Mouse (Mus musculus): ENCODE measurements around the gene Tmem121b.

Gene Tmem121b

DNA sequence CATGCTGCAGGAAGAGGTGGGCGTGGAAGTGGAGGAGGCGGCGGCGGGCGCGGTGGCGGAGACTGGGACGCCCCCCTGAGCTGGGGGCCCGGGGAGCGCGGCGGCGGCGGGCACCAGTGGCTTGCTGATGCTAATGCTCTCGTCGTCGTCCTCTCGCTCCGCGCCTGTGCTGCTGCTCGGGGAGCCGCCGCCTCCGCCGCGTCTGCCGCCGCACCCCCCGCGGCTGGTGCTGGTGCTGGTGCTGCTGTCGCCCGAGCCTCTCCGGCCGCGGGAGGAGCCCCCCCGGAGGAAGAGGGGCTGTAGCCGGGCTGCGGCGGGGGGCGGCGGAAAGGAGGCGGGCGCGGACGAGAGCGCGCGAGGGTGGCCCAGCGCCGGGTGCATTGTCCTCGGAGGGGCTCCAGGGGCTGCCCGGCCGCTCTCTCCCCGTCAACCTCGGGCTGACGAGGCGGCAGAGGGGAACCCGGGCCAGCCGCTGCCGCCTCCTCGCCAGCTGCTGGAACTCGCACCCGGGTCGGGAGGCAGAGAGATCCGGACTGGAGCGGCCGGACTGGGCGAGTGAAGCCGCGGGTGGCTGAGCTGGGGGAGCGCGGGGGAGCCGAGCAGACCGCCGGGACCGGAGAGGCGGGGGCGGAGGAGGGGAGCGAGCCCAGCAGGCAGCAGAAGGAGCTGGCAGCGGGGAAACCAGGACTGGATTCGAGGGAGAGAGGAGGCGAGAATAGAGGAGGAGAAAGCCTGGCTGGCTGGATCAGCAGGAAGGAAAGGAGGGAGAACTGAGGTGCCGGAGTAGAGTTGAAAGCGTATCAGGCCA lies at the start of gene Tmem121b:
Tmem121b (minus strand) TSS at position 434 of the 808 bp plus-strand sequence.
- peak; percentile 65 for DNase-seq (ENCODE audit: low read depth, low spot score)

DNA sequence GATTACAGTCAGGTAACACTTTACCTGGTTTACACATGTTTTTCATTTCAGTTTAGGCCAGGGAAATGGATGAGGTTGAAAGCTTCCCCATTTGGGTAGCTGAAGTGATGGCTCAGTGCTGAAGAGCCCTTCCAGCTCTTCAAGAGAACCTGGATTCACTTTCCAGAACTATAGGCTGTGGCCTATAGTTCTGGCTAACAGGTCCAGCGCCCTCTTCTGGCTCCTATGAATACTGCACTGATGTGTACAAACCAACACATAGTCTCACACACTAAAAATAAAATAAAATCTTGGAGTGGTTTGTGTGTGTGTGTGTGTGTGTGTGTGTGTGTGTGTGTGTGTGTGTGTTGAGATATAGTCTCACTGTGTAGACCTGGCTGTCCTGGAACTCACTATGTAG lies 48.5 kb upstream of the Tmem121b start:
- no peak for DNase-seq (ENCODE audit: low read depth, low spot score)

DNA sequence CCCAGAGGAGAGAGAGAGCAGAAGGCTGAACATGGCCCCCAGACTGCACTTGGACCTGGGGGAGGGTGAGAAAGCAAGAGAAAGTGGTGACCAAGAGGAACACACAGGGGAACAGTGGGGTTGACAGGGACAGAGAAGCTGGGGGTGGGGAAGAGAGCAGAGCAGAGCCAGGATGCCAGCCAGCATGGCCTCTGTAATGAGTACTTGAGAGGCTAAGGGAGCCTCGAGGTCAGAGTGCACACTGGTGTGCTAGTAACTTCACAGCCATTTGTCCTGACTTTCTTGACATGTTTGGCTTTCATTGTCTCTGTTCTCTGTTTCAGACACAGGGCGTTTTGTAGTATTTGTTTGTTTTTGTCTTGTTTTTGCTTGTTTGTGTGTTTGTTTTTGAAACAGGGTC lies 47.8 kb upstream of the Tmem121b start:
- DNase-seq (ENCODE audit: low read depth, low spot score) = no peak

DNA sequence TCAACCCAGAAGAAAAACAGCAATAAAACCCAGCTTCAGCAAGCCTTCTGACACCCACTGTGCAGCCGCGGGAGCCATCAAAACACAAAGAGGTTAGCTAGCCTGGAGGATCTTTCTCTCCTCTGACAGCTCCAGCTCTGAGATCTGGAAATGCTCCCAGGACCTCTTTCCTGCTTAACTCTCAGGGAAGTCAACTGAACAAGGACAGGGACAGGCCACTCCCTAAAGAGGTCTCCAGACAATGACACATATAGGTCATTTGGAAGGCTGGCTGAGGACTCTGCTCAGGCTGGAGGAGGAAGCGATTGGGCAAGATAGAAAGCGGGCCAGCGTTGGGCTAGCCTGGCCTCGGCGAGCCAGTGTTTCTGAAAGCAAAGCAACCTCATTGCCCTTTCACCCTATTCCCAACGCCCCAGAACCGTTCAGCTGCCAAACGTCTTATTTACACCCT lies 46.2 kb upstream of the Tmem121b start:
- no peak for DNase-seq (ENCODE audit: low read depth, low spot score)

DNA sequence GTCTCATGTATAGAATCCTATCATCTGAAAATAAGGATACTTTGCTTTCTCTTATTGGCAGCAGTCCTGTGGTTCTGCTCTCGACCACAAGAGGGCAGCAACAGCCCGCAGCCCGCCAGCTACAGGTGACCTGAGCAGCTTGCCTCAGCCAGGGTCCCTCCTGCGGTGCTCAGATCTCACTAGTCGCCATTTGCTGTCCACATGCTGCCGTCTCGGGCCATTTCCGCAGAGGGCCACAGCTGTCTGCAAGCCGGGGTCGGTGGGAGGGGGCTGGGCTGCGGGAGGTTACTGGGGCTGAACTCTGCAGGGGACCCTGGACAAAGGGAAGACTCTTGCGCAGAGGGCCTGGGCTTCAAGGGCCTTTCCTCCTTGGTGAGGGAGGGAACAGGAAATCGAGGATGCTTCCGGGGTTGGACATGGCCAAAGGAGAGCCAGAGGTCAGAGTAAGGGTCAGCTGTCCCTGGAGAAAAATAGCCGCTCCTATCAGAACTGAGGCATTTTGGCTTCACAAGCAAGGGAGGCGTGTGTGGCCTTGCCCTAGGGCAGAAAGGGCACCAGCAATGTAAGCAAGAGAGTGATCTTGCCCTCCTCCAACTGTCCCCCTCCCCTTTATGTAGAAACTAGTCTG lies 45.6 kb upstream of the Tmem121b start:
- peak; percentile 71 for DNase-seq (ENCODE audit: low read depth, low spot score)

DNA sequence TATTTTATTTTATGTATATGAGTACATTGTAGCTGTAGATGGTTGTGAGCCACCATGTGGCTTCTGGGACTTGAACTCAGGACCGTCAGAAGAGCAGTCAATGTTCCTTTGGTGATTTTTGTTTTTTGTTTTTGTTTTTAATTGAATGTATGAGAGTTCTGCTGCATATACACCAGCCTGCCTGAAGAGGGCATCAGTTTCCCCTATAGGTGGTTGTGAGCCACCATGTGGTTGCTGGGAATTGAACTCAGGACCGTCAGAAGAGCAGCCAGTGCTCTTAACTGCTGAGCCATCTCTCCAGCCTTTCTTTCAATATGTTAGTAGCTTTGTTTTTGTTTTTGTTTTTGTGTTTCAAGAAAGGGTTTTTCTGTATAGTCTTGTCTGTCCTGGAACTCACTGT lies 42.7 kb upstream of the Tmem121b start:
- no peak for DNase-seq (ENCODE audit: low read depth, low spot score)

DNA sequence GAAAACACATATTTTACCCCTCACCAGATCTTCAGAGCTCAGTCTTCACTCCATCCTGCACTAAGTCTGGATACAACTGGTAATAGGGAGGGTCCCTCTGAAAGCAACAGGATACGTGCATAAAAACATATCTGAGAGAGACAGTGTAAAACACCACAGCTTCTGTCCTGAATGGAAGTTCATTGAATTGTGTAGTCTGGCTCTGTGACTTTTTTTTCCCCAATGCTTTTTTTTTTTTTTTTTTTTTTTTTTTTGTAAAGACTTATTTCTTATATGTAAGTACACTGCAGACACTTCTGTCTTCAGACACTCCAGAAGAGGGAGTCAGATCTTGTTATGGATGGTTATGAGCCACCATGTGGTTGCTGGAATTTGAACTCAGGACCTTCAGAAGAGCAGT lies 39.0 kb upstream of the Tmem121b start:
- no peak for DNase-seq (ENCODE audit: low read depth, low spot score)

DNA sequence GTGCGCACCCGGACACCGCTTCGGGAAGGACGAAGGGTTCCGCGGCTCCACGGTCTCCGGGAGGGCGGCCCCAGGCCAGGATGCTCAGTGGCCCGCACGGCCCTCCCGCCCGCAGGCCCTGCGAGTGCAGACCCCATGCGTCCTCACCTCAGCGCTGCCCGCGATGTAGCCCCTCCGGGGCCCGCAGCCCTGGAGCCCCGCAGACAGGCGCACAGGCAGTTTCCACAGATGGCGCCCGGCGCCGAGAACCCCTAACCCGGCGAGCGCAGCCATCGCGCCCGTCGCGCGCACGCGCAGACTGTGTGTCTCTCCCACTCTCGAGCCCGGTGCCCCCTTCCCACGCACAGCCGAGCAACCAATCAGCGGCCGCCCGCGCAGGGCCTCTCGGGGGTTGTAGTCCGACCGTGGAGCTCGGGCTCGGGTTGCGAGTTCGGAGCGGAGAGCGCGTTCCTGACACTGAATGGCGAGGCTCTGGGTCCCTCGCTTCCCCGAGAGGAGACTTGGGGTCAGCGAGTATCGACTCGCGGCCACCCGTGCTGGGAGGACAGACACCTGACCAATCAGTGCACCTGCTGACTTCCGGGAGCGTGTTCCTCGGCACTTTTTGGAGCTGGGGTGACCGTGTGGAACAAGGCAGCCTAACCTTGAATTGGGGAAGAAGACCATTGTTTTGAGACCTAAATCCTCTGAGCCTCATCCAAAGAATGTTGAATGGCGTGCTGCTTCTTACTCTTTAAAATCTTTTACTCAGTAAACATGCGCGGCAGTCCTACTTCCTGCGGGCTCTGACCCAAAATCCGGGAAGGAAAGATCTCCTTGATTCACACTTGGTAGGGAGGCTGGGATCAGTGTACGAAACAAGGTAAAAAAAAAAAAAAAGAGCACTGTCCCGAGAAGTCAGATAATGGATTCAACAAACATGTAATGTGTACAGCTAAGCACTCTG lies 37.7 kb upstream of the Tmem121b start, which contains the start of gene Hdhd5:
Hdhd5 (minus strand) TSS at position 300 of the 946 bp plus-strand sequence.
- peak; percentile 88 for DNase-seq (ENCODE audit: low read depth, low spot score)

DNA sequence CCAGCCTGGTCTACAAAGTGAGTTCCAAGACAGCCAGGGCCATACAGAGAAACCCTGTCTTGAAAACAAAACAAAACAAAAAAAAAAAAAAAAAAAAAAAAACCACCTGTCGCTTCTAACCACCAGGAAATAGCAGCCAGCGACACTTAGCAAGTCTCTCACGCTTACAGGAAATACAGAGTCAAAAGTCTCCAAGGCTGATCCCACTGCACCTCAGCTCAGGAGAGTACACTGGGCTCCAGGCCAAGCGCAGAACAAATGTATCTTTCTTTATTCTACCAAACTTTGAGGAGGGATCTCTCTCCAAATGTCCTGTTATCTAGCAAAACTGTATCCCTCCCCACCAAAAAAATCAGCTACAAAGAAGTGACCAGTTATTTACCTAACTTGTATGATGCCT lies 35.5 kb upstream of the Tmem121b start:
- DNase-seq (ENCODE audit: low read depth, low spot score) = no peak

DNA sequence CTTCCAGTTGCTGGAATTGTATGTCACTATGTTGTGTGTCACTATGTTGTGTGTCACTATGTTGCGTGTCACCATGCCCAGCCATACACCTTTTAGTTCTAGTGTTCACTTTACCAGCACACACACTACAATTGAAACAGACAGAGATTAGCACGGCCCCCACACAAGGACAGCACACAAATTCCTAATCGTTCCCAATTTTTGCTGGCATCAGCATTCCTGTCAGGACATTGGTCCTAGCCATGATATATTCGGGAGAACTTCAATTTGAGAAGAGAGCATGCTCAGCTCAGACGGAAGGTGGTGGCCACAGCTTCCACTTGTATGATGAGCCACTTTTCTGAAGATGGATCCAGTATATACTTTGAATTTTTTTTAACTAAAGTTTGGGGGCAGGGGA lies 31.2 kb upstream of the Tmem121b start:
- DNase-seq (ENCODE audit: low read depth, low spot score) = no peak

DNA sequence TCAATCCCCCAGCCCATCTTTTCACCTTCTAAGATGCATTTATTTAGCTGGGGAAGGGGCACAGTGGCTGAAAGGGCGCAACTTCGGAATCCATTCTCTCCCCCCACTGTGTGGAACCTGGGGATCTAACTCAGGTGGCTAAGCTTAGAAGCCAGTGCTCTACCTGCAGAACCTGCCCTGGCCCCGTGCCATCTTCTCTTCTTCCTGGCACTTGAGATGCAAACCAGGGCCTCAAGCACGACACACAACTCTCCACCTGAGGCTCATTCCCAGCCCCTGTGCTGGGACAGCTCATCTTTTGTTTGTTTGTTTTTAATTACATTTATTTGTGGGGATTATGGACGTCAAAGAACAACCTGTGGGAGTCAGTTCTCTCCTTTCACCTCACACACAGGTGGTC lies 26.0 kb upstream of the Tmem121b start:
- DNase-seq (ENCODE audit: low read depth, low spot score) = no peak

DNA sequence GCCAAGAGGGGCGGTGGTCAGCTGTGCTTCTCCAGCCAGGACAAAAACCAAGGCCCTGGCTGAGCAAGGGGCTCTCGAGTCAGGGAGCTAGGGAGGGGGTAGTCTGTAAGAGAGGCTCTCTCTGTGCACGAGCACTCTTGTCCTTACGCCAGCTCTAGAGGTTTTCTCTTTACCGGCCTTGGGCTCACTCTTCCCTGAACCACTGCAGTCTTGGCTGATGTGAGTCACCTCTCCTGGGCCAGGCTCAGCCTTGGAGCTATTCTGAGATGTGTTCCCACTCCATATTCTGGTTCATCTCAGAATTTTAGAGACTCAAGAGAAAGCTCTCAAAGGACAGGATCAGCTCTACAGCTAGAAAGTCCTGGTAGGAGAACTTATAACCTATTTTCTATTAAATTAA lies 23.7 kb upstream of the Tmem121b start:
- no peak for DNase-seq (ENCODE audit: low read depth, low spot score)

DNA sequence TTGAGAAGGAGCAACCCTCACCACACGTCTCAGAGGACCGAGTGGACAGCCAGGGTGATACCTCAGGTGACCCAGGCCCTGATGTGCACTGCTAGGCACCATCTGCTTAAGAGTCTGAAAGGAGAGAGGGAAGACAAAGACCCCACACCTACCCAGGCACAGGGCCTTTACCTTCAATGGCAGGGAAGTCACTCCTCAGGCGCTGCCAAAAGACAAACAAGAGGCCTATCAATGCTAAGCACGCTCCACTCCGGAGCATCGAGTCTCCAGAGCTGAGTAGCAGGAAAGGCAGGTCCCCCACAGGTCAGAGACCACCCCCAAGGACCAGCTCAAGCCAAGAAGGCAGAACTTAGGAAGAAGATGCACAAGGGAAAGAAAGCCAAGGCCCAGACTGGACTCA lies 23.3 kb upstream of the Tmem121b start:
- no peak for DNase-seq (ENCODE audit: low read depth, low spot score)

DNA sequence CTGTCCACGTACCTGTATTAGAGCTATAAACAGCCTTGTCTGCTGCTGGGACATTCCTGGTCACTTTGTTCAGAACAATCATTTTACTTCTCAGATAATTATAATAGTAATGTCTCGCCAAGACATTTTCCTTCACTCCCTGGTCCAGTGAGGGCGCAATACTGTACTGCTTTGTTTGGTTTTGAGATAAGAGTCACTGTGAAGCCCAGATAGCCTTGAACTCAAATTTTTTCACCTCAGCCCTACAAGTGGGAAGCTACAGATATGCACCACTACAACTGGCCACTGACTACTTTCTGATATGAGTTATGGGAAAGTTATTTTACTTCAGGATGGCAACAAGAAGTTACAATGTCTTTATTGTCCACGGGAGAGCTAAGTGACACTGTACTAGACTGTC lies 22.8 kb upstream of the Tmem121b start:
- DNase-seq (ENCODE audit: low read depth, low spot score) = no peak

DNA sequence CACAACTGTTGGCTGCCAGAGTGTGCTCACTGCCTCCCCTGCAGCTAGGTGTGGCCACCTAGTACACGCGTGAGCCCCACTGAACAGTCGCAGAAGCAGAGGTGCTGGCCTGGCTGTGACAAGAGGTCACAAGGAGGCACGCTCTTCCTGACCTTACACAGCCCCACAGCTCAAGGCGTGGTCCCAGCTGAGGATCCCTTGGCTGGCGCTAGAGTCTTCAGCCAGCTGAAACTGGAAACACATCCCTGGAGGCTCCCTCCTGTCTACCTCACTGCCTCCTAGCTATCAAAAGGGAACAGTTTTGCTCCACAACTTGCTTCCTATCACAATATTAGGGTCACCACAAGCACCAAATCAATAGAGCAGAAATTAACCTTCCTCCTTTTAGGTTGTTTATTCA lies 17.6 kb upstream of the Tmem121b start:
- no peak for DNase-seq (ENCODE audit: low read depth, low spot score)

DNA sequence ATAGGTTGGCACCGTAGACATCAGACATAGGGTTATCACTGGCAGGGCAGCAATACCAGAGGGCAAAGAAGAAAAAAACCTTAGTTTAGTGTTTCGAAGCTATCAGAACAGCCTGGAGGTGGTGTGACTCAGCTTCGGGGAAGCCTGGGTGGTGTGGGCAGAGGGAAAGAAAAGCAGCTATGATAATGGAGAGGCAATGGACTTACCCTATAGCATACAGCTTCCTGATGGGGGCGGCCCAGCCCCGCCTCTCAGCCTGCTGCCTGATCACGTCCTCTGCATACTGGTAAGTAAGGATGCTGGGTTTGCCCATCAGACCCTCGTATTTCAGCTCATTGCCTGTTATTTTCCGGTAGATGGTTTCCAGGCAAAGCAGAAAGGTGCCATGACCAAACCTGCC lies 16.8 kb upstream of the Tmem121b start:
- no peak for DNase-seq (ENCODE audit: low read depth, low spot score)

DNA sequence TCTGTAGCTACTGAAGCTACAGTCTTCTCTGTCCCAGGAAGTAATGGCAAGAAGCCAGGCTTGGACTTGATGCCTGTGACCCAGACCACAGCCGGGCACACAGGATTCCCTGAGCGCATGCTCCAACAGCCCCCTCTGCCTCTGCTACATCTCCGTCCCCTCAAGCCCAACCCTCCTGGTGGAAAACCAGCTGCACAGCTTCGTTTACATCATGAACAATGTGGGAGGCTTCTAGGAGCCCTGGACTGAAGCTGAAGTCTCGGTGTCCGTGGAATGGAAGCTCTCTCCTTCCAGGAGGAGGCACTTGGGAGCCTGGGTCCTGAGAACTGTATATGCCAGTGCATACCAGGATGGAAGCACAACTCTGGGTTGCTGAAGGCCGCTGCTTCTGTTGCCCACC lies 16.4 kb upstream of the Tmem121b start:
- DNase-seq (ENCODE audit: low read depth, low spot score) = no peak

DNA sequence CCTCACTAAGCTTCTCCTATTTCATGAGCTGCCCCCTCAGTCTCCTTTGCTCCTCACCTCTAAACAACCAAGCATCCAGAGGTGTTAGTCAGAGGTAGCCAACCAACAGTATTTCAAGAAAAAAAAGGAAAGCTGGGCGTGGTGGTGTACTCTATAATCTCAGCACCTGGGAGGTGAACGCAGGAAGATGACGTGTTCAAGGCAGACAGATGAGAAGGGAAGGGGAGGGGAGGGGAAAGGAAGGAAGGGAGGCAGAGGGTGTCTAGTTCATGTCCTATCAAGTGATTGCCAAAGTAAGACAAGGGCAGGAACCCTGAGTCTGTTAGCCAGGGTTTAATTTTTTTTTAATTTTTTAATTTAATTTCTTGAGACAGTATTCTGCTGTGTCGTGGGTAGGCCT lies 15.0 kb upstream of the Tmem121b start:
- no peak for DNase-seq (ENCODE audit: low read depth, low spot score)

DNA sequence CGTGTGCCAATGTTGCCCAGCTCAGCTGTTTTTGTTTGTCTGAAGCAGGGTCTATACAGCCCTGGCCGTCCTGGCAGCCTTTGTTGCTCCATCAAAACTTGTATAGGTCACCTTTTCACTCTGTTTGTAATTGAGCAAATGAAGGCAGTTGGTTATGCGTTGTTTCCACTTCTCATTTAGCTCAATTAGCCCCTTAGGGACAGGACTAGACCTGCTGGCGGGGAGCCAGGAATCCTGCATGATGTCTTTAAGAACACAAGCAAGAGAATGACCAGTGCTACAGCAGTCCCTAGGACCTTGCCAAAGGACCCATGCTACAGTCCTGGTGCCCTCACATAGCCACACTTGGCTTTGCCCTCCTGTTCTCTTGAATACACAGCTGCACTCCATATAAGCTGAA lies 11.9 kb upstream of the Tmem121b start:
- no peak for DNase-seq (ENCODE audit: low read depth, low spot score)

DNA sequence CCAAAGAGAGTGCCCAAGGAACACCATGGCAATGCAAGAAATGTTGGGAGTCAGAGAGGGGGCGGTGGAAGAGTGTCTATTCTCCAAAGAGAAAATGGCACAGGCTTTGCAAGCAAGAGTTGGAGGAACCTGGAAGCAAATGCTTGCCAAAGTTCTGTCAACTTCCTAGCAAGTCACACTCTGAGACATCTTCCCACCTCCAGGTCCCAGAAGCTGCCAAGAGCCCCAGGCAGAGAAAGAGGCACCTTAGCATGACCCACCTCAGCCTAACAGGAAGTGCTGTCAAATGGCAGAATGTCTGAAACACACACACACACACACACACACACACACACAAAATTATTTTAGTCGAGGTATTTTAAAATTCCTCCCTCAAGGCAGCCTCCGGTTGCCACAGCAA lies 10.4 kb upstream of the Tmem121b start:
- DNase-seq (ENCODE audit: low read depth, low spot score) = no peak

DNA sequence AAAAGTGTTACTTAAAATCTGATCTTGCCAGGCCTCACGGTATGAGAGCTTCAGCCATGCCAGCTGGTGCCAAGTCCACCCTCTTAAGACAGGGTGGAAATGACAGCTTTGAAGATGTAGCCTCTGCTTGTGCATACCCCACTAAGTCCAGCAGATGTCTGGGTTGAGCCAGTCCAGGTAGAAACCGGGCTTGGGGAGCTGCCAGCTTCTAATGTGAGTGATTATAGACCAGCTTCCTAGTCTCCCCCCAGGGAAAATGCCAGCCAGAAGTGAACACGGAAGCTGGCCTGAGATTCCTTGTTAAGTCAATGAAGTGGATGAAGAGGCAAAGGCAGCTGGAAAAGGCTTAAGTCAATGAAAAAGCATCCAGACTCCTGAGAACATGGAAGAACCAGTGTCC lies 2.9 kb upstream of the Tmem121b start:
- DNase-seq (ENCODE audit: low read depth, low spot score) = no peak
